ENCODE assay signal across 32 mouse cellular contexts in genomic region chr6:77199375-77199774, GRCm38 (mm10). TPM values are rescaled to one million over a fixed set of nuclear protein-coding genes. Genes with fewer than 3 reads are reported as not detected.
DNase-seq lines count a peak whose midpoint lies in the region; ATAC-seq and TF ChIP-seq lines count a peak whose summit lies in the region.
"Had no signal": no experiment of that assay in that cellular context is flagged by ENCODE, and none has a peak within 500 bp of the region (broad histone marks: within the 10 kb centered on the region; RNA-seq: fewer than 3 reads in every experiment).

No protein-coding gene starts in this region.

- 35% methylated on average over 2 of the region's 2 CpGs for WGBS in forebrain, embryonic 16.5 days
- WGBS in forebrain, embryonic 14.5 days: 41% methylated on average over 2 of the region's 2 CpGs
- 22% methylated on average over 2 of the region's 2 CpGs for WGBS in midbrain, embryonic 10.5 days
- WGBS in midbrain, embryonic 15.5 days: 16% methylated on average over 2 of the region's 2 CpGs

- peaks cover 2% of the 10 kb centered on the region; the same call in 1 of the 2 replicates for H3K4me1 ChIP-seq in forebrain, embryonic 16.5 days (replicated peaks; ENCODE audit: control insufficient read depth, insufficient read depth, low read length)
- H3K4me1 ChIP-seq in forebrain, embryonic 14.5 days (ENCODE audit: control insufficient read depth, insufficient read depth, low read length): no peaks in the 10 kb centered on the region
- H3K4me1 ChIP-seq in midbrain, embryonic 10.5 days: peaks cover 24% of the 10 kb centered on the region
- H3K4me1 ChIP-seq in midbrain, embryonic 15.5 days: no peaks in the 10 kb centered on the region
- 0 out of 4 replicates have a peak, but pooled peaks cover 0 to 2% of the 10 kb centered on the region in 2 experiments for H3K4me1 ChIP-seq in ES-E14 (ENCODE audit: control insufficient read depth in 2 of 2, insufficient read depth in 2 of 2, low read length in 2 of 2, poor library complexity in 1 of 2)
- H3K4me1 ChIP-seq: embryonic facial prominence, embryonic 12.5 days; embryonic facial prominence, embryonic 15.5 days; forebrain, embryonic 15.5 days had no signal

- no peaks in the 10 kb centered on the region for H3K36me3 ChIP-seq in forebrain, embryonic 16.5 days (ENCODE audit: control insufficient read depth, insufficient read depth)
- H3K36me3 ChIP-seq in forebrain, embryonic 14.5 days (ENCODE audit: control insufficient read depth, insufficient read depth, low read length): no peaks in the 10 kb centered on the region
- no peaks in the 10 kb centered on the region for H3K36me3 ChIP-seq in midbrain, embryonic 10.5 days
- no peaks in the 10 kb centered on the region for H3K36me3 ChIP-seq in midbrain, embryonic 15.5 days (replicated peaks)
- H3K36me3 ChIP-seq in ES-E14 (ENCODE audit: control insufficient read depth, insufficient read depth, low read length, poor library complexity, severe bottlenecking): no peaks in the 10 kb centered on the region
- H3K36me3 ChIP-seq: embryonic facial prominence, embryonic 12.5 days; embryonic facial prominence, embryonic 15.5 days; forebrain, embryonic 15.5 days; hindbrain, embryonic 12.5 days had no signal

- DNase-seq in forebrain, embryonic 14.5 days (ENCODE audit: low spot score): no peak
- peak; percentile 21 for DNase-seq in midbrain, embryonic 10.5 days (ENCODE audit: low spot score)
- DNase-seq in ES-E14 (ENCODE audit: low read depth, low spot score): peak; percentile 9
- DNase-seq in embryo, embryonic 10.5 days (ENCODE audit: low spot score): peak; percentile 51
- no peak for DNase-seq in adrenal gland, adult 8-10 months
- DNase-seq in lung, adult 18-20 months: no peak
- DNase-seq: adrenal gland, postnatal 10 days; adrenal gland, postnatal 36 days; B cell, adult 2 months; cerebellum, adult 18-20 months; cerebellum, adult 9-10 months; cerebellum, postnatal 14 days; gastrocnemius, adult 2 months; gastrocnemius, postnatal 14 days; heart, adult 11 months; heart, postnatal 36 days; kidney, adult 18-20 months; kidney, adult 9 months had no signal

- no peak overlapping the region for H3K27ac ChIP-seq in forebrain, embryonic 16.5 days (ENCODE audit: low read length)
- H3K27ac ChIP-seq in forebrain, embryonic 14.5 days (ENCODE audit: low read depth, low read length): no peak overlapping the region
- H3K27ac ChIP-seq in midbrain, embryonic 10.5 days (replicated peaks): peak overlapping the region; percentile 71
- H3K27ac ChIP-seq in midbrain, embryonic 15.5 days: no peak overlapping the region
- no peak overlapping the region for H3K27ac ChIP-seq in ES-E14 (ENCODE audit: insufficient read depth, low read depth, low read length, poor library complexity, severe bottlenecking)
- H3K27ac ChIP-seq: embryonic facial prominence, embryonic 12.5 days; embryonic facial prominence, embryonic 15.5 days; forebrain, embryonic 15.5 days; gastrocnemius, adult 2 months; hindbrain, embryonic 12.5 days had no signal

- no peak overlapping the region for H3K9ac ChIP-seq in forebrain, embryonic 16.5 days (replicated peaks; ENCODE audit: low read depth, low read length)
- no peak overlapping the region for H3K9ac ChIP-seq in forebrain, embryonic 14.5 days (ENCODE audit: low read length)
- no peak overlapping the region for H3K9ac ChIP-seq in midbrain, embryonic 15.5 days
- no peak overlapping the region for H3K9ac ChIP-seq in ES-E14 (ENCODE audit: insufficient read depth, low read depth, low read length, poor library complexity, severe bottlenecking)
- H3K9ac ChIP-seq: embryonic facial prominence, embryonic 12.5 days; embryonic facial prominence, embryonic 15.5 days; forebrain, embryonic 15.5 days; hindbrain, embryonic 12.5 days had no signal

- 0 out of 2 replicates have a peak, but pooled peaks have one; percentile 12 for ATAC-seq in forebrain, embryonic 16.5 days
- no peak for ATAC-seq in forebrain, embryonic 14.5 days
- no peak for ATAC-seq in midbrain, embryonic 15.5 days (replicated peaks)
- ATAC-seq: activated CD4-positive, CD25-positive, alpha-beta regulatory T cell, adult 4 months; forebrain, embryonic 15.5 days; hindbrain, embryonic 16.5 days; inflammation-experienced regulatory T-cells, adult 6 months; intestine, embryonic 16.5 days; Patski had no signal

- H3K4me3 ChIP-seq in forebrain, embryonic 16.5 days (replicated peaks; ENCODE audit: low read length): no peak overlapping the region
- H3K4me3 ChIP-seq in forebrain, embryonic 14.5 days (ENCODE audit: low read depth, low read length): no peak overlapping the region
- no peak overlapping the region for H3K4me3 ChIP-seq in midbrain, embryonic 10.5 days
- no peak overlapping the region for H3K4me3 ChIP-seq in midbrain, embryonic 15.5 days
- no peak overlapping the region for H3K4me3 ChIP-seq in ES-E14 (ENCODE audit: insufficient read depth in 1 of 2, low read depth in 1 of 2, low read length in 2 of 2, poor library complexity in 1 of 2, severe bottlenecking in 1 of 2)
- H3K4me3 ChIP-seq: embryonic facial prominence, embryonic 12.5 days; embryonic facial prominence, embryonic 15.5 days; forebrain, embryonic 15.5 days; gastrocnemius, adult 2 months; hindbrain, embryonic 12.5 days had no signal

- in situ Hi-C loops in ES-E14 (cut with MboI; ENCODE audit: low sequenced_read_pairs in 2 of 2, unreplicated experiment in 2 of 2): no loop called here

- no peaks in the 10 kb centered on the region for H3K27me3 ChIP-seq in forebrain, embryonic 16.5 days (replicated peaks; ENCODE audit: control insufficient read depth, insufficient read depth, low read length)
- H3K27me3 ChIP-seq in forebrain, embryonic 14.5 days (replicated peaks; ENCODE audit: control insufficient read depth, insufficient read depth, low read length): no peaks in the 10 kb centered on the region
- H3K27me3 ChIP-seq in midbrain, embryonic 10.5 days (ENCODE audit: low read depth, poor library complexity, severe bottlenecking): no peaks in the 10 kb centered on the region
- H3K27me3 ChIP-seq in midbrain, embryonic 15.5 days (replicated peaks): no peaks in the 10 kb centered on the region
- H3K27me3 ChIP-seq: CH12.LX; embryonic facial prominence, embryonic 12.5 days; embryonic facial prominence, embryonic 15.5 days; forebrain, embryonic 15.5 days; hindbrain, embryonic 12.5 days; Patski had no signal

- H3K4me2 ChIP-seq in forebrain, embryonic 16.5 days (ENCODE audit: low read length): no peak overlapping the region
- H3K4me2 ChIP-seq in forebrain, embryonic 14.5 days (ENCODE audit: low read length): no peak overlapping the region
- no peak overlapping the region for H3K4me2 ChIP-seq in midbrain, embryonic 15.5 days
- H3K4me2 ChIP-seq: embryonic facial prominence, embryonic 12.5 days; embryonic facial prominence, embryonic 15.5 days; forebrain, embryonic 15.5 days; heart, embryonic 11.5 days; hindbrain, embryonic 12.5 days had no signal

- H3K9me3 ChIP-seq in forebrain, embryonic 16.5 days (ENCODE audit: control insufficient read depth, low read length): no peaks in the 10 kb centered on the region
- no peaks in the 10 kb centered on the region for H3K9me3 ChIP-seq in forebrain, embryonic 14.5 days (replicated peaks; ENCODE audit: control insufficient read depth, low read length)
- no peaks in the 10 kb centered on the region for H3K9me3 ChIP-seq in midbrain, embryonic 10.5 days (replicated peaks)
- no peaks in the 10 kb centered on the region for H3K9me3 ChIP-seq in midbrain, embryonic 15.5 days
- no peaks in the 10 kb centered on the region for H3K9me3 ChIP-seq in ES-E14 (ENCODE audit: control insufficient read depth, insufficient read depth, low read depth, low read length)
- H3K9me3 ChIP-seq: embryonic facial prominence, embryonic 12.5 days; embryonic facial prominence, embryonic 15.5 days; forebrain, embryonic 15.5 days; hindbrain, embryonic 12.5 days had no signal

TF ChIP-seq in ES-E14, 5 proteins besides CTCF, POLR2A, EP300 and RAD21:
- TF ChIP-seq HCFC1 (IDR thresholded peaks at IDR 0.05; ENCODE audit: borderline replicate concordance, insufficient read depth, low read length): no peak
- no peak for TF ChIP-seq CHD2 (IDR thresholded peaks at IDR 0.05; ENCODE audit: low read depth, low read length)
- TF ChIP-seq MAFK (IDR thresholded peaks at IDR 0.05; ENCODE audit: insufficient read depth, low read depth, low read length): no peak
- TF ChIP-seq ZC3H11A (IDR thresholded peaks at IDR 0.05; ENCODE audit: borderline replicate concordance, low read depth, low read length): no peak
- no peak for TF ChIP-seq ZNF384 (IDR thresholded peaks at IDR 0.05; ENCODE audit: low read depth, low read length)

RNA-seq across cellular contexts. Expression of gene Lrrtm1, which starts 43.1 kb away (rescaled TPM):
- polyA plus RNA-seq in forebrain, embryonic 16.5 days (2015; fragmentation: Nextera tagmentation; extraction: Ambion mirVana): 71.0 and 73.0 TPM in 2 replicates
- polyA plus RNA-seq in forebrain, embryonic 14.5 days (2014; fragmentation: Nextera tagmentation; extraction: Ambion mirVana): 29.6 and 40.2 TPM in 2 replicates
- 8.9 and 11.3 TPM in 2 replicates for polyA plus RNA-seq in midbrain, embryonic 10.5 days (2016; fragmentation: Nextera tagmentation; extraction: Ambion mirVana)
- polyA plus RNA-seq in midbrain, embryonic 15.5 days (2015; fragmentation: Nextera tagmentation; extraction: Ambion mirVana): 51.1 and 51.7 TPM in 2 replicates
- total RNA-seq in ES-E14 (2012; rRNA removed): 0.32 TPM in 1 of 2 replicates, not detected in the other
- total RNA-seq in adrenal gland, adult 8-10 months (2022): under 1 TPM; 0.48 to 0.77 (median 0.58) TPM
- total RNA-seq: CH12.LX; gastrocnemius, adult 2 months; heart, adult 8-10 months; heart, postnatal 36 days had no signal
- polyA plus RNA-seq: activated CD4-positive, CD25-positive, alpha-beta regulatory T cell, adult 4 months; inflammation-experienced regulatory T-cells, adult 6 months had no signal

Comparison
In these comparisons a context has a peak if more than half of its experiments do, and no peak if none do; other contexts are left out.
1. DNase-seq: peak in midbrain, embryonic 10.5 days (single experiment), ES-E14 (single experiment) and embryo, embryonic 10.5 days (single experiment); none in forebrain, embryonic 14.5 days (single experiment), adrenal gland, adult 8-10 months (single experiment) and lung, adult 18-20 months (0 of 2).